Mouse (Mus musculus) stomach, postnatal 0 days (tissue): ENCODE measurements around the gene Slc5a5.

Experiments
- CTCF ChIP-seq: IDR thresholded peaks from 2 replicates; pipeline ENCODE4 v1.5.1; 2016; ENCODE audit warnings: antibody characterized with exemption, low read depth, mild to moderate bottlenecking, moderate library complexity
- EP300 ChIP-seq: optimal IDR thresholded peaks from 2 replicates; pipeline ENCODE3; 2016; ENCODE audit warnings: antibody characterized with exemption

DNA sequence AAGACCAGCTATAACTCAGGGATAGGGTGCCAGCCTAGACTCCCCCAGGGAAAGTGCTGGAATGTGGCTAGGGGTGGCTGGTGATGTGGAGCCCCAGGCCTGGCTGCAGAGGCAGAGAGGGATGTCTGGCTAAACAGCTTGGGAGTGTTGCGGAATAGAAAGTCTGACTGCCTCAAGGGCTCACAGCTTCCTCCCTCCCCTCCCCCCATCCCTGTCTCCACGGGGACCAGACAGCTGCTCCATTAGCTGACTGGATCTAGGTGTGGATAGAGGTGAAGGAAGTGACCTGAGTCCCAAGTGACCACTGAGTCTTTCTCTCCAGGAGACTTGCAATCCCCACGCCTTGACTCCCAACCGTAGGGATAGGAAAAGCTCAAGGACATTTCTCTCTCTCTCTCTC is 10.6 kb upstream of the Slc5a5 start:
- no peak for TF ChIP-seq CTCF
- no peak for TF ChIP-seq EP300
